Comparison of ENCODE assay signal across 9 mouse cellular contexts in genomic region chr4:62999321-62999720, GRCm38 (mm10). TPM values are rescaled to one million over a fixed set of nuclear protein-coding genes. Genes with fewer than 3 reads are reported as not detected.
DNase-seq lines count a peak whose midpoint lies in the region; ATAC-seq and TF ChIP-seq lines count a peak whose summit lies in the region.
"Had no signal": no experiment of that assay in that cellular context is flagged by ENCODE, and none has a peak within 500 bp of the region (broad histone marks: within the 10 kb centered on the region; RNA-seq: fewer than 3 reads in every experiment).

No protein-coding gene starts in this region.

- no peak for DNase-seq in heart, postnatal 0 days (ENCODE audit: low spot score)
- no peak for DNase-seq in heart, postnatal 36 days
- peak; percentile 30 for DNase-seq in retina, postnatal 1 day
- no peak for DNase-seq in retina, embryonic 14.5 days (ENCODE audit: low spot score)
- DNase-seq in limb, embryonic 14.5 days (ENCODE audit: low spot score), result no peak
- DNase-seq in stomach, postnatal 0 days (ENCODE audit: low spot score), result no peak
- no peak for DNase-seq in cerebellum, postnatal 10 days
- DNase-seq: thymus, postnatal 4 days had no signal

- no peak for TF ChIP-seq EP300 in heart, postnatal 0 days (IDR thresholded peaks at IDR 0.05; ENCODE audit: low read depth)
- TF ChIP-seq EP300 in stomach, postnatal 0 days (optimal IDR thresholded peaks at IDR 0.05), result no peak

- intact Hi-C loops in heart, postnatal 36 days (cut with DNase I), result no loop called here

- 0 out of 2 replicates have a peak, but pooled peaks cover 5% of the 10 kb centered on the region for H3K9me3 ChIP-seq in heart, postnatal 0 days (replicated peaks; ENCODE audit: control insufficient read depth, low read length)
- no peaks in the 10 kb centered on the region for H3K9me3 ChIP-seq in limb, embryonic 14.5 days (ENCODE audit: control insufficient read depth, low read length)
- H3K9me3 ChIP-seq in stomach, postnatal 0 days (ENCODE audit: control insufficient read depth, low read length), result no peaks in the 10 kb centered on the region

- TF ChIP-seq CTCF in heart, postnatal 0 days (IDR thresholded peaks at IDR 0.05; ENCODE audit: low read depth), result no peak
- TF ChIP-seq CTCF in stomach, postnatal 0 days (IDR thresholded peaks at IDR 0.05; ENCODE audit: low read depth), result no peak

- no peak overlapping the region for H3K4me3 ChIP-seq in heart, postnatal 0 days (ENCODE audit: low read depth, low read length)
- H3K4me3 ChIP-seq in limb, embryonic 14.5 days (replicated peaks; ENCODE audit: low read length), result no peak overlapping the region
- no peak overlapping the region for H3K4me3 ChIP-seq in stomach, postnatal 0 days (ENCODE audit: low read depth, low read length)

- H3K27ac ChIP-seq in heart, postnatal 0 days (ENCODE audit: low read depth), result peak overlapping the region; percentile 73
- 0 out of 2 replicates have a peak overlapping the region, but pooled peaks have one; percentile 21 for H3K27ac ChIP-seq in limb, embryonic 14.5 days (replicated peaks; ENCODE audit: low read depth, low read length)
- H3K27ac ChIP-seq in stomach, postnatal 0 days (replicated peaks), result peak overlapping the region; percentile 20

- WGBS in heart, postnatal 0 days, result 40% methylated on average over 4 of the region's 4 CpGs
- 74% methylated on average over 4 of the region's 4 CpGs for WGBS in limb, embryonic 14.5 days
- 46% methylated on average over 4 of the region's 4 CpGs for WGBS in stomach, postnatal 0 days

- 0 out of 2 replicates have a peak overlapping the region, but pooled peaks have one; percentile 4 for H3K4me2 ChIP-seq in heart, postnatal 0 days (ENCODE audit: low read depth, low read length)
- H3K4me2 ChIP-seq in limb, embryonic 14.5 days (replicated peaks; ENCODE audit: low read depth, low read length, severe bottlenecking), result no peak overlapping the region
- H3K4me2 ChIP-seq in stomach, postnatal 0 days (replicated peaks; ENCODE audit: low read depth), result no peak overlapping the region

- peak; percentile 13; the same call in 1 of the 2 replicates for ATAC-seq in heart, postnatal 0 days (ENCODE audit: insufficient read depth, low read depth)
- no peak for ATAC-seq in limb, embryonic 14.5 days (ENCODE audit: low FRiP score, low read depth)
- peak; percentile 53 for ATAC-seq in stomach, postnatal 0 days (ENCODE audit: low FRiP score, low TSS enrichment)
- no peak for ATAC-seq in cerebellum, adult (ENCODE audit: insufficient number of reproducible peaks, low FRiP score, low TSS enrichment)

- H3K9ac ChIP-seq in heart, postnatal 0 days (replicated peaks; ENCODE audit: low read depth, low read length), result no peak overlapping the region
- H3K9ac ChIP-seq in limb, embryonic 14.5 days (ENCODE audit: low read depth, low read length, severe bottlenecking), result no peak overlapping the region
- no peak overlapping the region for H3K9ac ChIP-seq in stomach, postnatal 0 days (ENCODE audit: low read length)

- H3K4me1 ChIP-seq in heart, postnatal 0 days (ENCODE audit: control insufficient read depth, insufficient read depth), result peaks cover 26% of the 10 kb centered on the region
- peaks cover 37% of the 10 kb centered on the region for H3K4me1 ChIP-seq in limb, embryonic 14.5 days (ENCODE audit: control insufficient read depth, insufficient read depth, low read length)
- peaks cover 20% of the 10 kb centered on the region; the same call in 1 of the 2 replicates for H3K4me1 ChIP-seq in stomach, postnatal 0 days (replicated peaks; ENCODE audit: control insufficient read depth, insufficient read depth)

- no peaks in the 10 kb centered on the region for H3K36me3 ChIP-seq in heart, postnatal 0 days (replicated peaks; ENCODE audit: control insufficient read depth, insufficient read depth, low read length)
- peaks cover 18% of the 10 kb centered on the region for H3K36me3 ChIP-seq in limb, embryonic 14.5 days (ENCODE audit: control insufficient read depth, insufficient read depth, low read length)
- H3K36me3 ChIP-seq in stomach, postnatal 0 days (ENCODE audit: control insufficient read depth, insufficient read depth, low read length), result no peaks in the 10 kb centered on the region; the same call in 1 of the 2 replicates

- TF ChIP-seq POLR2A in limb, embryonic 14.5 days (IDR thresholded peaks at IDR 0.05; ENCODE audit: borderline replicate concordance, extremely low read depth, insufficient read depth, insufficient read length), result no peak

- no peaks in the 10 kb centered on the region for H3K27me3 ChIP-seq in heart, postnatal 0 days (ENCODE audit: control insufficient read depth, insufficient read depth, low read length)
- H3K27me3 ChIP-seq in limb, embryonic 14.5 days (ENCODE audit: control insufficient read depth, insufficient read depth, low read length), result no peaks in the 10 kb centered on the region
- H3K27me3 ChIP-seq in stomach, postnatal 0 days (ENCODE audit: control insufficient read depth, insufficient read depth, low read length), result no peaks in the 10 kb centered on the region

RNA-seq across cellular contexts. Expression of gene Zfp618, which starts 33.9 kb away (rescaled TPM):
- 5.9 and 7.5 TPM in 2 replicates for total RNA-seq in heart, postnatal 0 days (2014; rRNA removed; ENCODE audit: low replicate concordance)
- 3.9 and 4.2 TPM in 2 replicates for polyA plus RNA-seq in heart, postnatal 0 days (2015; fragmentation: Nextera tagmentation; extraction: Ambion mirVana)
- total RNA-seq in heart, postnatal 36 days (2021), result under 1 TPM; 0.33 to 0.56 TPM
- 32.0 and 39.6 TPM in 2 replicates for polyA plus RNA-seq in limb, embryonic 14.5 days (2012; rRNA removed)
- 24.9 and 35.4 TPM in 2 replicates for polyA plus RNA-seq in limb, embryonic 14.5 days (2014; fragmentation: Nextera tagmentation; extraction: Ambion mirVana)
- 5.8 and 6.7 TPM in 2 replicates for polyA plus RNA-seq in stomach, postnatal 0 days (2015; fragmentation: Nextera tagmentation; extraction: Ambion mirVana)

Comparison
In these comparisons a context has a peak if more than half of its experiments do, and no peak if none do; other contexts are left out.
1. ATAC-seq: peak in heart, postnatal 0 days (single experiment) and stomach, postnatal 0 days (single experiment); none in limb, embryonic 14.5 days (single experiment) and cerebellum, adult (single experiment).
2. H3K27ac ChIP-seq: peak in every context shown above with its lines; median percentile 73 in heart, postnatal 0 days; 21 in limb, embryonic 14.5 days; 20 in stomach, postnatal 0 days.